Mouse (Mus musculus): Measurements from ENCODE around the gene 4930556J24Rik.

- TF ChIP-seq MYOD1 (IDR thresholded peaks at IDR 0.05; ENCODE audit: control insufficient read depth, insufficient read length, low read depth) (no peak), CTCF (IDR thresholded peaks at IDR 0.05; ENCODE audit: control insufficient read depth, insufficient read depth, insufficient read length) (no peak)
Measured at GRCm38 (mm10) chr11:3904673-3905072, 71.9 kb downstream of the 4930556J24Rik start.

All from C2C12 (cell line).